Mouse (Mus musculus) small intestine, adult 2 months (tissue): ENCODE data around the gene 4933434E20Rik. TPM values are rescaled to one million over a fixed set of nuclear protein-coding genes. Genes with fewer than 3 reads are reported as not detected.

Experiments used
- H3K27ac ChIP-seq: fragments of 200-500 bp; 2 replicates; pipeline ENCODE4 v1.5.1; 2012; ENCODE audit warnings: low read depth, low read length, control low read depth, inconsistent platforms; ENCODE audit not compliant: insufficient read depth
- H3K27me3 ChIP-seq: fragments of 200-500 bp; 2 replicates; pipeline ENCODE4 v1.6.1; 2012; ENCODE audit warnings: mild to moderate bottlenecking, moderate library complexity, low read length, inconsistent platforms; ENCODE audit not compliant: control insufficient read depth, insufficient read depth
- H3K36me3 ChIP-seq: fragments of 200-500 bp; 2 replicates; pipeline ENCODE4 v1.6.1; 2012; ENCODE audit warnings: mild to moderate bottlenecking, low read length, control low read depth, inconsistent platforms; ENCODE audit not compliant: control insufficient read depth, insufficient read depth
- H3K4me1 ChIP-seq: fragments of 200-500 bp; 2 replicates; pipeline ENCODE4 v1.6.1; 2012; ENCODE audit warnings: low read length, inconsistent platforms, mixed read lengths; ENCODE audit not compliant: control insufficient read depth, insufficient read depth, insufficient read length
- H3K4me3 ChIP-seq: fragments of 200-500 bp; 2 replicates; pipeline ENCODE4 v1.5.1; 2012; ENCODE audit warnings: low read depth, mild to moderate bottlenecking, control low read depth, inconsistent platforms, low read length, moderate library complexity
- CTCF ChIP-seq: fragments of 200-500 bp; IDR thresholded peaks from 2 replicates; pipeline ENCODE4 v1.5.1; 2012; ENCODE audit warnings: low read depth, mild to moderate bottlenecking, control low read depth, inconsistent platforms, low read length, moderate library complexity, mixed read lengths; ENCODE audit not compliant: insufficient replicate concordance, insufficient read length; ENCODE audit errors: extremely low read depth
- POLR2A ChIP-seq: fragments of 200-500 bp; IDR thresholded peaks from 2 replicates; pipeline ENCODE4 v1.6.1; 2012; ENCODE audit warnings: low read depth, mild to moderate bottlenecking, control low read depth, inconsistent platforms, low read length, moderate library complexity
- WGBS: fragments of 180-500 bp; shearing (Covaris S2); methylation state at CpG from one replicate; pipeline ENCODE4 v1.1.7; 2018; 5-methylcytosine and 5-hydroxymethylcytosine counted together
- polyA plus RNA-seq: library from polyadenylated mRNA; depleted of rRNA; stranded (reverse); fragments of >200 nt; gene quantifications from 2 replicates; pipeline ENCODE4 v1.2.3, GENCODE M21; 2012

4933434E20Rik gene
- polyA plus RNA-seq, 1 experiment: 18.1 TPM

DNA sequence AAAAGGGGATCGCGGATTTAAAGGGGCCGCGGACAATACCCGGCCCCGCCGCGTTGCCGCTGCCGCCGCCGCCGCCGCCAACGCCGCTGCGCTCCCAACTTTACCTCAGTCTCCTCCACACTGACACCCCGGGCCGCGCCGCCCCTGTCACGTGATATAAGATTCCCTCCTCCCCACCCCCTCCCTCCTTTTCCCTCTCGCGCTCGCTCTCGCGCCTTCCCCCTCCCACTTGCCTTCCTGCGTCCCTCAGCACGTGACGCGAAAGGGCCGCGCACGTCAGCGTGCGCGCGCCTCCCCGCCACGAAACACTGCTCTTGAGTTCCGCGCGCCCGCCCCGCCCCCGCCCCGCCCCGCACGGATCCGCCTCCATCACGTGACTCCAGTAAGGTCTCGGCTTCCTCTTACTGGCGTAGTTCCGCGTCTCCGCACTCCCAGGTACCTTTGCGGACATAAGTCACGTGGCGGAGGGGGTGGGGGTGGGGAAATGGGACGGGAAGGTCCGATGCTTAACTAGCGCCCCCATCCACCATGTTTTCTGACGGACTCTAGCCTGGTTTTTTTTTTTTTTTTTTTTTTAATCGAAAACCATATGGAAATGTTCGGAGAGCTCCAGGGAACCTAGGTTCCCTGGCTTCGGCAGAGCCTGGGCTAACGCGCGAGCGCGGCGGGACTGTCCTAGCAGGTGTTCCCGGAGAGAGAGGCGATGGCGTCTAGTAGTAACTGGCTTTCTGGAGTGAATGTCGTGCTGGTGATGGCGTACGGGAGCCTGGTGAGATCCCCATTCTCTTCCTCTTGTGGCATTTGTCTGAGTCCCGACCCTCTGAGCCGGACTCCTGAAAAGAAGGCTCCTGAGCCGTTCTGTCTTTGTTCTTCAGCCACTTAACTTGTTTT lies 1.2 kb downstream of the 4933434E20Rik start, which contains the start of gene Ubap2l:
Ubap2l (minus strand) TSS at position 278 of the 891 bp plus-strand sequence.
- WGBS: 1% methylated on average over 81 of the region's 81 CpGs
- TF ChIP-seq CTCF (no peak; the same call in 1 of the 2 replicates), POLR2A (peak; percentile 79)
- H3K36me3 ChIP-seq: peaks cover 23% of the 10 kb centered on the region
- no peaks in the 10 kb centered on the region for H3K27me3 ChIP-seq
- peak within 1 kb of the TSS; percentile 99 for H3K4me3 ChIP-seq
- peaks cover 2% of the 10 kb centered on the region; the same call in 1 of the 2 replicates for H3K4me1 ChIP-seq
- H3K27ac ChIP-seq: peak within 1 kb of the TSS; percentile 87

DNA sequence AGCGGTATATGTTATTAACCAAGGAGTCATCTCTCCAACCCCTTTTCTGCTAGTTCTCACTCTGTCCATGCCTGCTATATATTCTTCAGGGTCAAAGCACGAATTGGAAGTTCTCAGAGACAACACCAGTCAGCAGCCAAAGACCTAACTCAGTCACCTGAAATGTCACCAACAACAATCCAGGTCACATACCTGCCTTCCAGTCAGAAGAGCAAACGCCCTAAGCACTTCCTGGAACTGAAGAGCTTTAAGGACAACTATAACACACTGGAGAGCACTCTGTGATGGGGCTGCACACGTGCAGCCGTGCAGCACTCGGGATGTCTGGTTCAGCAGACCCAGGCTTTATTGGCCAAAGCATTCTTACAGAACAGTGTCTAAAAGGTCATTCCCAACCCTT lies 10.1 kb downstream of the 4933434E20Rik start:
- H3K4me1 ChIP-seq: no peaks in the 10 kb centered on the region
- H3K4me3 ChIP-seq: no peak overlapping the region
- TF ChIP-seq CTCF (no peak), POLR2A (no peak)
- 88% methylated on average over 6 of the region's 6 CpGs for whole genome bisulfite sequencing
- H3K27ac ChIP-seq: no peak overlapping the region
- peaks cover 42% of the 10 kb centered on the region for H3K36me3 ChIP-seq
- no peaks in the 10 kb centered on the region for H3K27me3 ChIP-seq

DNA sequence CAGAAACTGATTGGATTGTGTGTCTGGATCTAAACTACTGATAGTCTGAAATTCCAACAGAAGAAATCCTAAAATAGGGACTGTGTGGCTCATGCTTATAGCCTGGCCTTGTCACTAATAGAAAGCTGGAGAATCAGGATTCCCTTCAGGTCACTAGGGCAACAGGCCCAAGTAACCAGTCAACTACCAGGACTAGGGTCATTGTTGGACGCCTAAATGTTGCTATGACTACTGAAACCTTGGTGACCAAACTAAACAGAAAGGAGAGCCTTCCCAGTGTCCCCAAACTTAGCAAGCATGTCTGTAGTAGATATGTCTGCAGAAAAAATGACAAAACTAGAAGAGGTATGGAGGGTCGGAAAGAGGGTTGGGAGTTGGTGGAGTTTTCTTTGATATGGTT lies 11.1 kb downstream of the 4933434E20Rik start:
- no peak for TF ChIP-seq CTCF
- no peak for TF ChIP-seq POLR2A
- 63% methylated on average over 2 of the region's 2 CpGs for WGBS
- H3K4me3 ChIP-seq: no peak overlapping the region
- H3K4me1 ChIP-seq: no peaks in the 10 kb centered on the region
- peaks cover 36% of the 10 kb centered on the region for H3K36me3 ChIP-seq
- no peak overlapping the region for H3K27ac ChIP-seq
- H3K27me3 ChIP-seq: no peaks in the 10 kb centered on the region

DNA sequence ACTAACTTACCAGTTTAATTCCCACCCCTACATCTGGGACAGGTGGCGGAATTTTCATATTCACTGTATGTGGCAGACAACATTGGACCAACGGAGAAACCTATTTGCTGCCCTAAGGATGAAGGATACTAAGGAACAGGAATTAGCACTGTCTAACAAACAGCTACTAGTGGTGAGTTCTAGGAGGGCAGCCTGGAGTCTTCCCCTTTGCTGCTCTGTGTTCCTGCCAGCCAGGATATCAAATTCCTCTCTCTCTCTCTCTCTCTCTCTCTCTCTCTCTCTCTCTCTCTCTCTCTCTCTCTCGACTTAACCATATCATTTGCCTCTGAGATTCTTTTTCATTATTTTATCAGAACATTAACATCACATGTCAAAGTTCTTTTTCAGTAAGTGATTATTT lies 12.9 kb downstream of the 4933434E20Rik start:
- 81% methylated on average over 3 of the region's 3 CpGs for WGBS
- no peak overlapping the region for H3K4me3 ChIP-seq
- H3K27ac ChIP-seq: no peak overlapping the region
- no peaks in the 10 kb centered on the region for H3K4me1 ChIP-seq
- TF ChIP-seq CTCF (no peak), POLR2A (no peak)
- peaks cover 29% of the 10 kb centered on the region for H3K36me3 ChIP-seq
- H3K27me3 ChIP-seq: no peaks in the 10 kb centered on the region

DNA sequence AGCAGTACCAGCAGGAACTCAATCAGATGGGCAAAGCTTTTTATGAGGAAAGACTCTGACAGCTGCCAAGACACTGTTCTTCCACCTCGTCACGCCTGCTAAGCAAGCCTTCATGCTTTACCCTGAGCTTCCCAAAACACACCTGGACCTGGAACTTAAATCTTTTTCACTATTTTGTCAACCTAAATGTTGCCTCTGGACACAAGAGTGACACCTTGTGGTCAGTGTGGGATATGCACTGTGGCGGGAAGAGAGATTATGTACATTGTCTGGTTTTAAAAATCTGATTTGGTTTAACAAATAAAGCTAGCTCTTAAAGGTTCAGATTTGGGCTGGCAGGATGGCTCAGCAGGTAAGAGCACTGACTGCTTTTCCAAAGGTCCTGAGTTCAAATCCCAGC lies 14.1 kb downstream of the 4933434E20Rik start:
- Histone ChIP-seq H3K27ac (no peak overlapping the region), H3K27me3 (no peaks in the 10 kb centered on the region), H3K4me1 (no peaks in the 10 kb centered on the region), H3K4me3 (no peak overlapping the region), H3K36me3 (peaks cover 22% of the 10 kb centered on the region)
- TF ChIP-seq CTCF (peak; percentile 52; the same call in 1 of the 2 replicates), POLR2A (no peak)
- 30% methylated on average over 3 of the region's 3 CpGs for WGBS

DNA sequence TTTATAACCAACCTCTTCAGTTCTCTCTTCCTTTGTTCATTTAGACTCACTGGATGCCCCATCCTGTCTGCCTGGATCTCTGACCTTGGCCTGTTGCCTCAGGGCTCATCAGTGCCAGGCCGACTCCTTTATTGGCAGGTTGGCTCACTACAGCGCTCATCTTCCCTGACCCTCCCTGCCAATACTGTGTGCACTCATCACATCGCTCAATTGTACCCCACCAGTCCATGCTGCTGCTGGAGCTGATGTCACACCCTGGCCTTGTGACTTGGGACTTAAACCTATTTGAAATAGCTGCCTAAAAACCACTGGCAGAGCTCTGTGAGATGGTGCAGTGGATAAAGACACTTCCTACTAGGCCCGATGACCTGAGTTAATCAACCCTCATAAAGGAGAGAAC lies 16.4 kb downstream of the 4933434E20Rik start:
- Histone ChIP-seq H3K4me3 (no peak overlapping the region), H3K4me1 (no peaks in the 10 kb centered on the region), H3K36me3 (peaks cover 4% of the 10 kb centered on the region; the same call in 1 of the 2 replicates), H3K27me3 (no peaks in the 10 kb centered on the region), H3K27ac (no peak overlapping the region)
- TF ChIP-seq CTCF (no peak), POLR2A (no peak)
- 74% methylated on average over 4 of the region's 4 CpGs for whole genome bisulfite sequencing

DNA sequence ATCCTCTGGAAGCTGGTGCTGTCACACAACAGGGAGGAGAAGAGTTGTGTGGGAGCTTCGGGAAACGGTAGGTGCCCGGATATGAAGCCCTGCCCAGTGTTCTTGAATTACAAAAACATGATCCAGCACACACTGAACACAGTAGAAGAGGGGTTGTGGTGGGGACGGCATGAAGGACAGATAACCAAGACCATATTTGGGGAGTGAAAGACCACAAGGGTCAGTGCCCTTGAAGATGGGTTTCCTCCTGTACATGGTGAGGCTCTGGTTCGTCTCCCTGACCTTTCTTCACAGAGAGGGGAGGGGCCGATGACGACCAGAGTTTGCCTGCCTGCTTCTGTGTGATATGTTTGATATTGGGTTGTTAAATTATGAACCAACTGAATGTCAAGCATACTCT lies 18.3 kb downstream of the 4933434E20Rik start:
- TF ChIP-seq CTCF (no peak), POLR2A (no peak)
- Histone ChIP-seq H3K4me3 (no peak overlapping the region), H3K27ac (no peak overlapping the region), H3K4me1 (no peaks in the 10 kb centered on the region), H3K36me3 (no peaks in the 10 kb centered on the region), H3K27me3 (no peaks in the 10 kb centered on the region)
- 63% methylated on average over 7 of the region's 7 CpGs for WGBS
